Mouse (Mus musculus) forebrain, embryonic 14.5 days (tissue): ENCODE results near the gene Fam162a. TPM values are rescaled to one million over a fixed set of nuclear protein-coding genes. Genes with fewer than 3 reads are reported as not detected.
"Not testable (repeated sequence)": the region's sequence is repeated elsewhere in the genome, so short reads cannot be mapped to it uniquely, and the experiment has no call there.

ENCODE experiments used
- ATAC-seq: fragments of 200-750 bp; cut with Nextera tagmentation; 2 replicates; pipeline ENCODE4 v1.8.0; 2017; ENCODE audit warnings: mild to moderate bottlenecking, moderate library complexity
- DNase-seq: peaks from one replicate; pipeline ENCODE4 v3.0.0-alpha.2; 2015; ENCODE audit warnings: low spot score
- H3K27ac ChIP-seq: fragments of 300-500 bp; sonication (generic); 2 replicates; pipeline ENCODE4 v1.5.1; 2014; ENCODE audit warnings: low read depth, mild to moderate bottlenecking, control low read depth, low read length, moderate library complexity
- H3K27me3 ChIP-seq: fragments of 300-500 bp; sonication (generic); replicated peaks from 2 replicates; pipeline ENCODE4 v1.6.1; 2014; ENCODE audit warnings: low read length, control low read depth, mixed read lengths; ENCODE audit not compliant: control insufficient read depth, insufficient read depth
- H3K36me3 ChIP-seq: fragments of 300-500 bp; sonication (generic); 2 replicates; pipeline ENCODE4 v1.6.1; 2014; ENCODE audit warnings: low read length, control low read depth; ENCODE audit not compliant: control insufficient read depth, insufficient read depth
- H3K4me1 ChIP-seq: fragments of 300-500 bp; sonication (generic); 2 replicates; pipeline ENCODE4 v1.6.1; 2014; ENCODE audit warnings: antibody characterized with exemption, low read length, control low read depth; ENCODE audit not compliant: control insufficient read depth, insufficient read depth
- H3K4me2 ChIP-seq: fragments of 300-500 bp; sonication (generic); 2 replicates; pipeline ENCODE4 v1.6.1; 2014; ENCODE audit warnings: mild to moderate bottlenecking, control low read depth, low read length
- H3K4me3 ChIP-seq: fragments of 300-500 bp; sonication (generic); 2 replicates; pipeline ENCODE4 v1.5.1; 2014; ENCODE audit warnings: low read depth, low read length, control low read depth
- H3K9ac ChIP-seq: fragments of 300-500 bp; sonication (generic); 2 replicates; pipeline ENCODE4 v1.6.1; 2014; ENCODE audit warnings: mild to moderate bottlenecking, low read length, control low read depth, moderate library complexity
- H3K9me3 ChIP-seq: fragments of 300-500 bp; sonication (generic); replicated peaks from 2 replicates; pipeline ENCODE4 v1.6.1; 2016; ENCODE audit warnings: low read length, control low read depth, mixed read lengths; ENCODE audit not compliant: control insufficient read depth
- WGBS: fragments of 180-500 bp; shearing (Covaris S2); extraction: QIAGEN DNeasy Blood & Tissue Kit; methylation state at CpG from one replicate; pipeline ENCODE4 v1.1.7; 2014; 5-methylcytosine and 5-hydroxymethylcytosine counted together
- polyA plus RNA-seq: library from polyadenylated mRNA; unstranded; fragments of >200 nt; fragmentation: Nextera tagmentation; extraction: Ambion mirVana; gene quantifications from 2 replicates; pipeline ENCODE4 v1.2.1, GENCODE M21; 2014

Fam162a gene
- 186 and 211 TPM in 2 replicates for polyA plus RNA-seq

- peaks cover 19% of the 10 kb centered on the region for H3K4me1 ChIP-seq
- peak within 1 kb of the TSS; percentile 85 for H3K4me2 ChIP-seq
- peak within 1 kb of the TSS; percentile 93 for H3K9ac ChIP-seq
- no peaks in the 10 kb centered on the region for H3K27me3 ChIP-seq
- peak within 1 kb of the TSS; percentile 99 for H3K27ac ChIP-seq
- peaks cover 3% of the 10 kb centered on the region; the same call in 1 of the 2 replicates for H3K36me3 ChIP-seq
- under 1% methylated on average over 73 of the region's 81 CpGs for WGBS
- no peaks in the 10 kb centered on the region for H3K9me3 ChIP-seq
- peak within 1 kb of the TSS; percentile 67 for H3K4me3 ChIP-seq
- peak; percentile 93 for DNase-seq
- peak; percentile 97 for ATAC-seq
Measured at GRCm38 (mm10) chr16:36071450-36072379, at the start of gene Fam162a, which contains the start of gene Ccdc58. Fam162a (minus strand) TSS chr16:36071594. Ccdc58 (plus strand) TSS chr16:36071685.

GRCm38 (mm10) chr16:36115751-36116150 lies 44.4 kb upstream of the Fam162a start:
- not testable (repeated sequence) for H3K4me3 ChIP-seq, H3K27ac ChIP-seq, H3K27me3 ChIP-seq, H3K9me3 ChIP-seq, H3K36me3 ChIP-seq, H3K4me1 ChIP-seq, H3K4me2 ChIP-seq, H3K9ac ChIP-seq, ATAC-seq, DNase-seq
- 92% methylated on average over 6 of the region's 6 CpGs for WGBS

GRCm38 (mm10) chr16:36111486-36111885 lies 40.1 kb upstream of the Fam162a start:
- H3K4me2 ChIP-seq, H3K36me3 ChIP-seq, DNase-seq, H3K27ac ChIP-seq, H3K27me3 ChIP-seq, H3K4me1 ChIP-seq, H3K9me3 ChIP-seq, H3K4me3 ChIP-seq, H3K9ac ChIP-seq, ATAC-seq: not testable (repeated sequence)

- Histone ChIP-seq H3K27me3 (no peaks in the 10 kb centered on the region), H3K4me3 (no peak overlapping the region), H3K27ac (no peak overlapping the region), H3K36me3 (no peaks in the 10 kb centered on the region), H3K9me3 (no peaks in the 10 kb centered on the region; the same call in 1 of the 2 replicates), H3K4me2 (no peak overlapping the region), H3K9ac (no peak overlapping the region), H3K4me1 (no peaks in the 10 kb centered on the region)
- ATAC-seq (no peak), DNase-seq (no peak)
- WGBS, result 79% methylated on average over 1 of the region's 1 CpGs
Measured at GRCm38 (mm10) chr16:36102211-36102610, 30.8 kb upstream of the Fam162a start.

- H3K9ac ChIP-seq, result no peak overlapping the region
- ATAC-seq (no peak), DNase-seq (no peak)
- H3K4me2 ChIP-seq, result no peak overlapping the region
- no peaks in the 10 kb centered on the region for H3K36me3 ChIP-seq
- 81% methylated on average over 1 of the region's 1 CpGs for WGBS
- no peak overlapping the region for H3K4me3 ChIP-seq
- H3K4me1 ChIP-seq, result no peaks in the 10 kb centered on the region
- no peaks in the 10 kb centered on the region for H3K27me3 ChIP-seq
- no peaks in the 10 kb centered on the region; the same call in 1 of the 2 replicates for H3K9me3 ChIP-seq
- H3K27ac ChIP-seq, result no peak overlapping the region
Measured at GRCm38 (mm10) chr16:36101526-36101925, 30.1 kb upstream of the Fam162a start.

GRCm38 (mm10) chr16:36097813-36098499 lies 26.6 kb upstream of the Fam162a start:
- not testable (repeated sequence) for H3K27me3 ChIP-seq, H3K4me1 ChIP-seq, H3K9me3 ChIP-seq, H3K27ac ChIP-seq, H3K36me3 ChIP-seq, DNase-seq, ATAC-seq, H3K9ac ChIP-seq, H3K4me2 ChIP-seq, H3K4me3 ChIP-seq
- WGBS, result 92% methylated on average over 12 of the region's 12 CpGs

GRCm38 (mm10) chr16:36094079-36094478 lies 22.7 kb upstream of the Fam162a start:
- no peak overlapping the region for H3K4me2 ChIP-seq
- no peak overlapping the region for H3K27ac ChIP-seq
- no peak for DNase-seq
- peaks cover 14% of the 10 kb centered on the region for H3K36me3 ChIP-seq
- ATAC-seq, result no peak
- H3K4me1 ChIP-seq, result no peaks in the 10 kb centered on the region
- H3K9me3 ChIP-seq, result no peaks in the 10 kb centered on the region
- no peak overlapping the region for H3K9ac ChIP-seq
- H3K4me3 ChIP-seq, result no peak overlapping the region
- 86% methylated on average over 3 of the region's 3 CpGs for WGBS
- H3K27me3 ChIP-seq, result no peaks in the 10 kb centered on the region

GRCm38 (mm10) chr16:36090785-36091509 lies 19.6 kb upstream of the Fam162a start:
- H3K4me2 ChIP-seq, result no peak overlapping the region
- no peaks in the 10 kb centered on the region for H3K27me3 ChIP-seq
- peaks cover 34% of the 10 kb centered on the region for H3K36me3 ChIP-seq
- WGBS, result 87% methylated on average over 11 of the region's 11 CpGs
- no peaks in the 10 kb centered on the region for H3K9me3 ChIP-seq
- no peak for ATAC-seq
- H3K27ac ChIP-seq, result no peak overlapping the region
- H3K4me3 ChIP-seq, result no peak overlapping the region
- no peak for DNase-seq
- no peak overlapping the region for H3K9ac ChIP-seq
- no peaks in the 10 kb centered on the region for H3K4me1 ChIP-seq
